Mouse (Mus musculus) adrenal gland, postnatal 10 days (tissue): ENCODE measurements around the gene Rpl39. TPM values are rescaled to one million over a fixed set of nuclear protein-coding genes. Genes with fewer than 3 reads are reported as not detected.
A peak's percentile ranks its signal among the peaks of the same experiment; 100 is the strongest.

Experiments used
- DNase-seq: peaks from one replicate; pipeline ENCODE4 v3.0.0; 2021; ENCODE audit warnings: mixed read lengths
- total RNA-seq, 2 experiments: library from RNA; stranded (reverse); gene quantifications; 2 replicates each; pipeline ENCODE4 v1.2.3; 2021

Gene Rpl39
- total RNA-seq, 2 experiments from 2014 or later, result 694 to 724 TPM

- no peak for DNase-seq
These were observed 17.9 kb downstream of the Rpl39 start for GRCm38 (mm10) chrX:37067299-37067698.

GRCm38 (mm10) chrX:37063902-37064301 is 21.3 kb downstream of the Rpl39 start:
- DNase-seq, result no peak

- peak; percentile 13 for DNase-seq
These were observed 36.0 kb downstream of the Rpl39 start for GRCm38 (mm10) chrX:37048890-37049823.

- peak; percentile 10 for DNase-seq
These were observed 36.9 kb downstream of the Rpl39 start, which contains the start of gene Sowahd for GRCm38 (mm10) chrX:37048066-37048889. Gene Sowahd, plus strand, starts transcription at chrX:37048845.

- DNase-seq, result peak; percentile 71
These were observed 42.5 kb downstream of the Rpl39 start for GRCm38 (mm10) chrX:37042726-37043125.

Other genes with a start within 250 kb of the Rpl39 start
- 10 to 100 TPM; 60.0 to 66.5 TPM for gene Ube2a, start 211.5 kb downstream of the Rpl39 start, total RNA-seq
- 10 to 100 TPM; 41.0 to 46.1 TPM for gene C330007P06Rik, start 211.3 kb downstream of the Rpl39 start, total RNA-seq
- 1 to 10 TPM; 7.0 to 7.9 TPM for gene Nkrf, start 182.5 kb downstream of the Rpl39 start, total RNA-seq
- gene Sept6, start 93.6 kb downstream of the Rpl39 start, total RNA-seq, result 10 to 100 TPM; 15.8 to 22.4 TPM
- gene Sowahd, start 36.6 kb downstream of the Rpl39 start, total RNA-seq, result under 1 TPM; 0.27 to 0.30 TPM
- 10 to 100 TPM; 11.9 to 18.6 TPM for gene Upf3b, start 24.9 kb upstream of the Rpl39 start, total RNA-seq
- gene Nkap, start 41.4 kb upstream of the Rpl39 start, total RNA-seq, result 10 to 100 TPM; 12.6 to 16.1 TPM
- gene Akap14, start 83.4 kb upstream of the Rpl39 start, total RNA-seq, result not detected
- 100 to 1,000 TPM; 559 to 592 TPM for gene Ndufa1, start 105.8 kb upstream of the Rpl39 start, total RNA-seq
- 1 to 10 TPM; 4.3 to 4.6 TPM for gene Rnf113a1, start 105.8 kb upstream of the Rpl39 start, total RNA-seq
- not detected for gene Gm9, start 125.6 kb upstream of the Rpl39 start, total RNA-seq
- gene Rhox1, start 136.9 kb upstream of the Rpl39 start, total RNA-seq, result not detected
- not detected for gene Rhox2a, start 159.6 kb upstream of the Rpl39 start, total RNA-seq
- gene Rhox3a, start 164.5 kb upstream of the Rpl39 start, total RNA-seq, result not detected
- not detected for gene Rhox4a, start 179.9 kb upstream of the Rpl39 start, total RNA-seq